Mouse (Mus musculus) testis, postnatal 10 days (tissue): Measurements from ENCODE around the gene Cox6b1.

Experiments
- DNase-seq: peaks from one replicate; pipeline ENCODE4 v3.0.0; 2021; ENCODE audit warnings: low spot score

Gene Cox6b1

GRCm38 (mm10) chr7:30586455-30587020 lies 39.4 kb downstream of the Cox6b1 start:
- peak; percentile 57 for DNase-seq

GRCm38 (mm10) chr7:30585170-30585569 lies 40.8 kb downstream of the Cox6b1 start:
- peak; percentile 42 for DNase-seq

GRCm38 (mm10) chr7:30584339-30584738 lies 41.6 kb downstream of the Cox6b1 start:
- DNase-seq: peak; percentile 41

GRCm38 (mm10) chr7:30581547-30581946 lies 44.4 kb downstream of the Cox6b1 start:
- DNase-seq: peak; percentile 45

GRCm38 (mm10) chr7:30579950-30580349 lies 46.0 kb downstream of the Cox6b1 start:
- no peak for DNase-seq

- DNase-seq: peak; percentile 77
Measured at GRCm38 (mm10) chr7:30572969-30573368, 53.0 kb downstream of the Cox6b1 start.

- no peak for DNase-seq
Measured at GRCm38 (mm10) chr7:30572389-30572788, 53.6 kb downstream of the Cox6b1 start.

GRCm38 (mm10) chr7:30567555-30567954 lies 58.4 kb downstream of the Cox6b1 start:
- DNase-seq: no peak
